8 mouse cellular contexts compared by ENCODE assay signal in genomic region chrX:142227398-142228054, GRCm38 (mm10). TPM values are rescaled to one million over a fixed set of nuclear protein-coding genes. Genes with fewer than 3 reads are reported as not detected.
DNase-seq lines count a peak whose midpoint lies in the region; ATAC-seq and TF ChIP-seq lines count a peak whose summit lies in the region.

No protein-coding gene starts in this region.

- no peaks in the 10 kb centered on the region; the same call in 1 of the 2 replicates for H3K79me2 ChIP-seq in macrophage (ENCODE audit: inconsistent target)

- H3K4me2 ChIP-seq in heart, embryonic 13.5 days, result peak overlapping the region; percentile 65
- peak overlapping the region; percentile 36 for H3K4me2 ChIP-seq in stomach, embryonic 14.5 days (replicated peaks; ENCODE audit: low read depth, low read length)

- H3K4me1 ChIP-seq in heart, embryonic 13.5 days, result no peaks in the 10 kb centered on the region
- no peaks in the 10 kb centered on the region for H3K4me1 ChIP-seq in stomach, embryonic 14.5 days (ENCODE audit: control insufficient read depth, insufficient read depth, low read length)

- H3K36me3 ChIP-seq in heart, embryonic 13.5 days, result no peaks in the 10 kb centered on the region
- no peaks in the 10 kb centered on the region for H3K36me3 ChIP-seq in macrophage (ENCODE audit: inconsistent target)
- H3K36me3 ChIP-seq in stomach, embryonic 14.5 days (ENCODE audit: control insufficient read depth, insufficient read depth, low read length), result no peaks in the 10 kb centered on the region

- peak overlapping the region; percentile 76 for H3K9ac ChIP-seq in heart, embryonic 13.5 days
- H3K9ac ChIP-seq in stomach, embryonic 14.5 days (replicated peaks; ENCODE audit: low read depth, low read length), result no peak overlapping the region

- H3K4me3 ChIP-seq in heart, embryonic 13.5 days, result peak overlapping the region; percentile 61
- H3K4me3 ChIP-seq in macrophage (ENCODE audit: inconsistent target), result peak overlapping the region; percentile 42
- H3K4me3 ChIP-seq in stomach, embryonic 14.5 days (ENCODE audit: low read depth, low read length), result peak overlapping the region; percentile 41

- no peak for TF ChIP-seq CTCF in Patski (IDR thresholded peaks at IDR 0.05)

- peaks cover 29% of the 10 kb centered on the region for H3K27me3 ChIP-seq in Patski
- no peaks in the 10 kb centered on the region for H3K27me3 ChIP-seq in heart, embryonic 13.5 days (replicated peaks)
- no peaks in the 10 kb centered on the region for H3K27me3 ChIP-seq in stomach, embryonic 14.5 days (ENCODE audit: control insufficient read depth, insufficient read depth, low read length)

- WGBS in heart, embryonic 13.5 days, result 18% methylated on average over 15 of the region's 15 CpGs
- 24% methylated on average over 12 of the region's 15 CpGs for WGBS in macrophage (ENCODE audit: missing documents)
- 25% methylated on average over 15 of the region's 15 CpGs for WGBS in stomach, embryonic 14.5 days

- peak overlapping the region; percentile 87 for H3K27ac ChIP-seq in heart, embryonic 13.5 days (replicated peaks)
- peak overlapping the region; percentile 38 for H3K27ac ChIP-seq in macrophage
- H3K27ac ChIP-seq in stomach, embryonic 14.5 days (ENCODE audit: low read length), result peak overlapping the region; percentile 89

- DNase-seq in Patski (ENCODE audit: low read depth, low spot score), result peak; percentile 1
- peak; percentile 77 for DNase-seq in embryo, embryonic 10.5 days (ENCODE audit: low spot score)
- DNase-seq in kidney, postnatal 10 days, result peak; percentile 61
- DNase-seq in right cerebral cortex, postnatal 14 days, result no peak

- CTCF ChIA-PET in Patski (lab: Charles Lee), result no interaction called here

- ATAC-seq in CD4-positive, CD25-positive, alpha-beta regulatory T cell, adult 4 months, result peak; percentile 71
- no peak for ATAC-seq in Patski
- no peak for ATAC-seq in heart, embryonic 13.5 days (ENCODE audit: extremely low read depth, insufficient number of reproducible peaks, low FRiP score, low TSS enrichment)
- ATAC-seq in stomach, embryonic 14.5 days (ENCODE audit: insufficient number of reproducible peaks, insufficient read depth, low FRiP score, low read depth), result peak; percentile 68; the same call in 1 of the 2 replicates

- in situ Hi-C loops in Patski (cut with MboI; ENCODE audit: low pct_unique_long_range_greater_than_20kb), result loop anchor here (10.0 kb wide), 1 partner anchor 327 kb away; no protein-coding TSS in a partner anchor

- POLR2A ChIA-PET in Patski (lab: Charles Lee), result no interaction called here

- no peaks in the 10 kb centered on the region for H3K9me3 ChIP-seq in heart, embryonic 13.5 days
- H3K9me3 ChIP-seq in stomach, embryonic 14.5 days (ENCODE audit: control insufficient read depth, low read depth, low read length), result no peaks in the 10 kb centered on the region

RNA-seq across cellular contexts. Expression of gene Nxt2, which starts 1.0 kb away (rescaled TPM):
- 1 to 10 TPM; 5.4 to 5.7 TPM for polyA plus RNA-seq in CD4-positive, CD25-positive, alpha-beta regulatory T cell, adult 4 months (2017; shearing (Covaris generic))
- polyA plus RNA-seq in Patski (2021), result 13.8 TPM
- 9.7 and 11.0 TPM in 2 replicates for polyA plus RNA-seq in heart, embryonic 13.5 days (2015; fragmentation: Nextera tagmentation; extraction: Ambion mirVana)
- total RNA-seq in macrophage (2018; cell fraction: chromatin; rRNA removed), result 1 to 10 TPM in 16 of 26 experiments, under 1 TPM in 8, not detected in 2; 0.33 to 3.7 (median 1.8) TPM
- total RNA-seq in macrophage (2018; cell fraction: cytosol; rRNA removed), result 10 to 100 TPM in 4 of 26 experiments, 1 to 10 TPM in 22; 6.2 to 11.3 (median 8.8) TPM
- 1 to 10 TPM; 1.1 to 7.7 (median 2.8) TPM for total RNA-seq in macrophage (2018; cell fraction: nucleus; rRNA removed)
- 8.8 to 17.6 TPM (median 11.6 TPM) in 3 replicates for polyA plus RNA-seq in macrophage (2018)
- 25.7 and 26.2 TPM in 2 replicates for polyA plus RNA-seq in stomach, embryonic 14.5 days (2014; fragmentation: Nextera tagmentation; extraction: Ambion mirVana)

RNA-seq across cellular contexts. Expression of gene Gucy2f, which starts 30.8 kb away (rescaled TPM):
- polyA plus RNA-seq in CD4-positive, CD25-positive, alpha-beta regulatory T cell, adult 4 months (2017; shearing (Covaris generic)), result not detected
- polyA plus RNA-seq in Patski (2021) (not detected), macrophage (2018) (not detected in 3 replicates)
- polyA plus RNA-seq in heart, embryonic 13.5 days (2015; fragmentation: Nextera tagmentation; extraction: Ambion mirVana), result not detected in 2 replicates
- not detected for total RNA-seq in macrophage (2018; cell fraction: chromatin; rRNA removed)
- total RNA-seq in macrophage (2018; cell fraction: cytosol; rRNA removed), result not detected
- total RNA-seq in macrophage (2018; cell fraction: nucleus; rRNA removed), result not detected
- 0.19 and 0.20 TPM in 2 replicates for polyA plus RNA-seq in stomach, embryonic 14.5 days (2014; fragmentation: Nextera tagmentation; extraction: Ambion mirVana)

Comparison
In these comparisons a context has a peak if more than half of its experiments do, and no peak if none do; other contexts are left out.
1. ATAC-seq: peak in CD4-positive, CD25-positive, alpha-beta regulatory T cell, adult 4 months (single experiment) and stomach, embryonic 14.5 days (single experiment); none in Patski (single experiment) and heart, embryonic 13.5 days (single experiment).
2. H3K27ac ChIP-seq: peak in every context shown above with its lines; median percentile 89 in stomach, embryonic 14.5 days; 87 in heart, embryonic 13.5 days; 38 in macrophage.
3. Peak in every context shown above with its lines, with median percentiles within 50 percentile points of each other: H3K4me3 ChIP-seq.